Mouse (Mus musculus) embryonic fibroblast, embryonic 13.5 days (primary cell): ENCODE measurements at regions not wholly inside any gene's neighbourhood (a gene's known extent, or its start where the extent isn't known, plus 50 kb on each side); places are given as distances from the start of the nearest gene placed in this dataset.

Experiments used
- CTCF ChIP-seq: IDR thresholded peaks from 2 replicates; pipeline ENCODE4 v1.5.1; 2011; ENCODE audit warnings: mild to moderate bottlenecking, control low read depth, low read length, moderate library complexity, borderline replicate concordance; ENCODE audit not compliant: insufficient read depth
- POLR2A ChIP-seq: IDR thresholded peaks from 2 replicates; pipeline ENCODE4 v1.6.1; 2011; ENCODE audit warnings: low read depth, mild to moderate bottlenecking, control low read depth, low read length, moderate library complexity

DNA sequence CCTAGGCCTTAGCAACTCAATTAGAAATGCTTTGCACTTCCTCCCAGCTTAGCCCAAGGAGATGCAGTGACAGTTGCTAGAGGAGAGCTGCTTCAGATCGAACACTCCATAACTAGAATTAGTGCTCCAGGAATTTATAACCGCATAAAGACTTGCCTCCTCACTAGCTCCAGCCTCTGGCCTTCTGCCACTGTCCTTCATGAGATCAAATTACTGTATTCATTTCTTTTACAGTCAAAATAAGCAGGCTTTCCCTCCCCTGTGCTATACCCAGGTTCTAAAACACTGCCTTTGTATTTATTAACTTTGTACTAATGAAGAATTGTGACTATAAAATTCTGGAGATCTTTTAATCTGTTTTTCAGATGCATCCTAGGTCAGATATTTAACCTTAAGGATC is 104.8 kb upstream of the Olfr275 start:
- no peak for TF ChIP-seq CTCF
- no peak for TF ChIP-seq POLR2A
